Mouse (Mus musculus) kidney, embryonic 14.5 days (tissue): Measurements from ENCODE around the gene Sulf2. TPM values are rescaled to one million over a fixed set of nuclear protein-coding genes. Genes with fewer than 3 reads are reported as not detected.

Source experiments
- ATAC-seq: fragments of 200-750 bp; cut with Nextera tagmentation; 2 replicates; pipeline ENCODE4 v1.8.0; 2017; ENCODE audit warnings: moderate number of reproducible peaks, mild to moderate bottlenecking, moderate TSS enrichment, moderate library complexity; ENCODE audit not compliant: low FRiP score, low TSS enrichment
- H3K27ac ChIP-seq: fragments of 300-500 bp; sonication (generic); 2 replicates; pipeline ENCODE4 v1.5.1; 2014; ENCODE audit warnings: low read depth, mild to moderate bottlenecking, low read length, moderate library complexity, mixed read lengths
- H3K27me3 ChIP-seq: fragments of 300-500 bp; sonication (generic); 2 replicates; pipeline ENCODE4 v1.6.1; 2014; ENCODE audit warnings: mild to moderate bottlenecking, low read length; ENCODE audit not compliant: control insufficient read depth, insufficient read depth
- H3K36me3 ChIP-seq: fragments of 300-500 bp; sonication (generic); 2 replicates; pipeline ENCODE4 v1.6.1; 2014; ENCODE audit warnings: low read length, mixed read lengths; ENCODE audit not compliant: control insufficient read depth, insufficient read depth
- H3K4me1 ChIP-seq: fragments of 300-500 bp; sonication (generic); 2 replicates; pipeline ENCODE4 v1.6.1; 2014; ENCODE audit warnings: low read length, mixed read lengths; ENCODE audit not compliant: control insufficient read depth, insufficient read depth
- H3K4me2 ChIP-seq: fragments of 300-500 bp; sonication (generic); replicated peaks from 2 replicates; pipeline ENCODE4 v1.6.1; 2014; ENCODE audit warnings: low read depth, mild to moderate bottlenecking, low read length
- H3K4me3 ChIP-seq: fragments of 300-500 bp; sonication (generic); 2 replicates; pipeline ENCODE4 v1.5.1; 2014; ENCODE audit warnings: mild to moderate bottlenecking, low read length
- H3K9ac ChIP-seq: fragments of 300-500 bp; sonication (generic); 2 replicates; pipeline ENCODE4 v1.6.1; 2014; ENCODE audit warnings: low read depth, mild to moderate bottlenecking, low read length, moderate library complexity
- H3K9me3 ChIP-seq: fragments of 300-500 bp; sonication (generic); 2 replicates; pipeline ENCODE4 v1.6.1; 2016; ENCODE audit warnings: low read length; ENCODE audit not compliant: control insufficient read depth
- WGBS: fragments of 180-500 bp; shearing (Covaris S2); extraction: QIAGEN DNeasy Blood & Tissue Kit; methylation state at CpG from one replicate; pipeline ENCODE4 v1.1.7; 2014; 5-methylcytosine and 5-hydroxymethylcytosine counted together
- polyA plus RNA-seq: library from polyadenylated mRNA; unstranded; fragments of >200 nt; fragmentation: Nextera tagmentation; extraction: Ambion mirVana; gene quantifications from 2 replicates; pipeline ENCODE4 v1.2.1, GENCODE M21; 2014

The Sulf2 gene
- polyA plus RNA-seq, 1 experiment from 2014 or later = 80.4 TPM

- Histone ChIP-seq H3K36me3 (peaks cover 28% of the 10 kb centered on the region), H3K27me3 (no peaks in the 10 kb centered on the region), H3K4me1 (peaks cover 25% of the 10 kb centered on the region), H3K4me3 (no peak overlapping the region), H3K4me2 (no peak overlapping the region), H3K9ac (no peak overlapping the region), H3K9me3 (no peaks in the 10 kb centered on the region), H3K27ac (peak overlapping the region; percentile 30; the same call in 1 of the 2 replicates)
- no peak for ATAC-seq
- WGBS = 61% methylated on average over 10 of the region's 10 CpGs
Observed at GRCm38 (mm10) chr2:166045549-166046501, 109.6 kb downstream of the Sulf2 start.

- no peak for ATAC-seq
- Histone ChIP-seq H3K4me3 (no peak overlapping the region), H3K36me3 (peaks cover 20% of the 10 kb centered on the region), H3K4me1 (peaks cover 25% of the 10 kb centered on the region), H3K9ac (no peak overlapping the region), H3K9me3 (no peaks in the 10 kb centered on the region), H3K27ac (no peak overlapping the region), H3K4me2 (no peak overlapping the region), H3K27me3 (no peaks in the 10 kb centered on the region)
- WGBS = 65% methylated on average over 2 of the region's 2 CpGs
Observed at GRCm38 (mm10) chr2:166045006-166045405, 110.5 kb downstream of the Sulf2 start.

GRCm38 (mm10) chr2:166042542-166042941, 112.9 kb downstream of the Sulf2 start:
- Histone ChIP-seq H3K4me3 (no peak overlapping the region), H3K4me1 (peaks cover 25% of the 10 kb centered on the region), H3K36me3 (peaks cover 3% of the 10 kb centered on the region; the same call in 1 of the 2 replicates), H3K9ac (no peak overlapping the region), H3K27me3 (no peaks in the 10 kb centered on the region), H3K4me2 (no peak overlapping the region), H3K27ac (no peak overlapping the region), H3K9me3 (no peaks in the 10 kb centered on the region)
- WGBS = 62% methylated on average over 1 of the region's 1 CpGs
- ATAC-seq = no peak

- WGBS = 86% methylated on average over 4 of the region's 4 CpGs
- Histone ChIP-seq H3K4me1 (peaks cover 17% of the 10 kb centered on the region), H3K27me3 (no peaks in the 10 kb centered on the region), H3K4me2 (no peak overlapping the region), H3K36me3 (peaks cover 3% of the 10 kb centered on the region; the same call in 1 of the 2 replicates), H3K9me3 (no peaks in the 10 kb centered on the region), H3K27ac (no peak overlapping the region), H3K4me3 (no peak overlapping the region), H3K9ac (no peak overlapping the region)
- ATAC-seq = no peak
Observed at GRCm38 (mm10) chr2:166039681-166040080, 115.8 kb downstream of the Sulf2 start.

- Histone ChIP-seq H3K27ac (0 out of 2 replicates have a peak overlapping the region, but pooled peaks have one; percentile 15), H3K36me3 (peaks cover 3% of the 10 kb centered on the region; the same call in 1 of the 2 replicates), H3K27me3 (no peaks in the 10 kb centered on the region), H3K4me2 (no peak overlapping the region), H3K9ac (no peak overlapping the region), H3K4me3 (no peak overlapping the region), H3K4me1 (peaks cover 27% of the 10 kb centered on the region), H3K9me3 (no peaks in the 10 kb centered on the region)
- no peak for ATAC-seq
- WGBS = 52% methylated on average over 3 of the region's 3 CpGs
Observed at GRCm38 (mm10) chr2:166035725-166036124, 119.7 kb downstream of the Sulf2 start.

- Histone ChIP-seq H3K27me3 (no peaks in the 10 kb centered on the region), H3K4me2 (no peak overlapping the region), H3K4me1 (peaks cover 33% of the 10 kb centered on the region), H3K36me3 (peaks cover 3% of the 10 kb centered on the region; the same call in 1 of the 2 replicates), H3K27ac (peak overlapping the region; percentile 15; the same call in 1 of the 2 replicates), H3K9ac (no peak overlapping the region), H3K4me3 (no peak overlapping the region), H3K9me3 (no peaks in the 10 kb centered on the region)
- ATAC-seq = no peak
- WGBS = 69% methylated on average over 3 of the region's 3 CpGs
Observed at GRCm38 (mm10) chr2:166034967-166035490, 120.4 kb downstream of the Sulf2 start.

- Histone ChIP-seq H3K9me3 (no peaks in the 10 kb centered on the region), H3K36me3 (peaks cover 3% of the 10 kb centered on the region; the same call in 1 of the 2 replicates), H3K27ac (peak overlapping the region; percentile 59; the same call in 1 of the 2 replicates), H3K4me3 (no peak overlapping the region), H3K4me1 (peaks cover 46% of the 10 kb centered on the region), H3K9ac (no peak overlapping the region), H3K27me3 (no peaks in the 10 kb centered on the region), H3K4me2 (no peak overlapping the region)
- WGBS = 95% methylated on average over 5 of the region's 5 CpGs
- no peak for ATAC-seq
Observed at GRCm38 (mm10) chr2:166032628-166033027, 122.8 kb downstream of the Sulf2 start.

GRCm38 (mm10) chr2:166031120-166031929, 124.1 kb downstream of the Sulf2 start:
- Histone ChIP-seq H3K4me2 (peak overlapping the region; percentile 37), H3K4me1 (peaks cover 50% of the 10 kb centered on the region), H3K9ac (peak overlapping the region; percentile 50), H3K9me3 (no peaks in the 10 kb centered on the region), H3K27ac (peak overlapping the region; percentile 99), H3K27me3 (no peaks in the 10 kb centered on the region), H3K36me3 (peaks cover 3% of the 10 kb centered on the region; the same call in 1 of the 2 replicates), H3K4me3 (peak overlapping the region; percentile 23)
- ATAC-seq = peak; percentile 97
- 15% methylated on average over 7 of the region's 7 CpGs for WGBS
